Comparison of ENCODE assay signal across 8 mouse cellular contexts in genomic region chr17:15440463-15441121, GRCm38 (mm10). TPM values are rescaled to one million over a fixed set of nuclear protein-coding genes. Genes with fewer than 3 reads are reported as not detected.
DNase-seq lines count a peak whose midpoint lies in the region; ATAC-seq lines count a peak whose summit lies in the region.

No protein-coding gene starts in this region.

- H3K9ac ChIP-seq in forebrain, embryonic 12.5 days = 0 out of 2 replicates have a peak overlapping the region, but pooled peaks have one; percentile 12
- H3K9ac ChIP-seq in midbrain, embryonic 13.5 days (replicated peaks) = 0 out of 2 replicates have a peak overlapping the region, but pooled peaks have one; percentile 23

- H3K9me3 ChIP-seq in forebrain, embryonic 12.5 days = no peaks in the 10 kb centered on the region
- H3K9me3 ChIP-seq in midbrain, embryonic 13.5 days = no peaks in the 10 kb centered on the region

- peak; percentile 94 for ATAC-seq in forebrain, embryonic 12.5 days (ENCODE audit: low FRiP score)
- peak; percentile 95 for ATAC-seq in midbrain, embryonic 13.5 days

- peaks cover 39% of the 10 kb centered on the region for H3K4me1 ChIP-seq in forebrain, embryonic 12.5 days
- H3K4me1 ChIP-seq in midbrain, embryonic 13.5 days (replicated peaks) = peaks cover 29% of the 10 kb centered on the region

- 8% methylated on average over 10 of the region's 11 CpGs for WGBS in forebrain, embryonic 12.5 days
- 6% methylated on average over 10 of the region's 11 CpGs for WGBS in midbrain, embryonic 13.5 days

- no peaks in the 10 kb centered on the region for H3K36me3 ChIP-seq in forebrain, embryonic 12.5 days (replicated peaks)
- H3K36me3 ChIP-seq in midbrain, embryonic 13.5 days = no peaks in the 10 kb centered on the region

- H3K4me3 ChIP-seq in forebrain, embryonic 12.5 days (replicated peaks) = no peak overlapping the region
- H3K4me3 ChIP-seq in midbrain, embryonic 13.5 days (replicated peaks) = no peak overlapping the region

- H3K27ac ChIP-seq in forebrain, embryonic 12.5 days = peak overlapping the region; percentile 69
- peak overlapping the region; percentile 41; the same call in 1 of the 2 replicates for H3K27ac ChIP-seq in midbrain, embryonic 13.5 days

- H3K4me2 ChIP-seq in forebrain, embryonic 12.5 days = peak overlapping the region; percentile 44
- peak overlapping the region; percentile 39 for H3K4me2 ChIP-seq in midbrain, embryonic 13.5 days (replicated peaks)

- no peaks in the 10 kb centered on the region for H3K27me3 ChIP-seq in forebrain, embryonic 12.5 days
- H3K27me3 ChIP-seq in midbrain, embryonic 13.5 days = no peaks in the 10 kb centered on the region

- peak; percentile 21 to 25 for DNase-seq in frontal cortex, postnatal 10 days (ENCODE audit: low spot score in 2 of 2)
- DNase-seq in frontal cortex, postnatal 25 days (ENCODE audit: low spot score in 2 of 2) = no peak
- DNase-seq in ES-CJ7 (ENCODE audit: low read depth, low spot score) = peak; percentile 69
- peak; percentile 54 for DNase-seq in layer of hippocampus, adult 9-11 months
- no peak for DNase-seq in adrenal gland, postnatal 36 days
- DNase-seq in adrenal gland, adult (ENCODE audit: inconsistent age in 2 of 2, low spot score in 1 of 2) = no peak

RNA-seq across cellular contexts. Expression of gene Fam120b, which starts 44.6 kb away (rescaled TPM):
- 41.4 and 42.1 TPM in 2 replicates for polyA plus RNA-seq in forebrain, embryonic 12.5 days (2016; fragmentation: Nextera tagmentation; extraction: Ambion mirVana)
- polyA plus RNA-seq in midbrain, embryonic 13.5 days (2015; fragmentation: Nextera tagmentation; extraction: Ambion mirVana) = 43.6 and 46.5 TPM in 2 replicates
- 10 to 100 TPM; 20.7 to 20.8 TPM for total RNA-seq in adrenal gland, postnatal 36 days (2021)

RNA-seq across cellular contexts. Expression of gene Psmb1, which starts 59.0 kb away (rescaled TPM):
- polyA plus RNA-seq in forebrain, embryonic 12.5 days (2016; fragmentation: Nextera tagmentation; extraction: Ambion mirVana) = 236 and 238 TPM in 2 replicates
- 265 and 267 TPM in 2 replicates for polyA plus RNA-seq in midbrain, embryonic 13.5 days (2015; fragmentation: Nextera tagmentation; extraction: Ambion mirVana)
- 100 to 1,000 TPM; 172 to 189 TPM for total RNA-seq in adrenal gland, postnatal 36 days (2021)

RNA-seq across cellular contexts. Expression of gene Tbp, which starts 59.1 kb away (rescaled TPM):
- polyA plus RNA-seq in forebrain, embryonic 12.5 days (2016; fragmentation: Nextera tagmentation; extraction: Ambion mirVana) = 69.8 and 70.5 TPM in 2 replicates
- polyA plus RNA-seq in midbrain, embryonic 13.5 days (2015; fragmentation: Nextera tagmentation; extraction: Ambion mirVana) = 70.6 and 74.9 TPM in 2 replicates
- total RNA-seq in adrenal gland, postnatal 36 days (2021) = 10 to 100 TPM; 24.5 to 27.7 TPM

Comparison
In these comparisons a context has a peak if more than half of its experiments do, and no peak if none do; other contexts are left out.
1. DNase-seq: peak in frontal cortex, postnatal 10 days (2 of 2), ES-CJ7 (single experiment) and layer of hippocampus, adult 9-11 months (single experiment); none in frontal cortex, postnatal 25 days (0 of 2), adrenal gland, postnatal 36 days (0 of 2) and adrenal gland, adult (0 of 2).